Mouse (Mus musculus) naive thymus-derived CD4-positive, alpha-beta T cell, adult 2 months (primary cell): ENCODE measurements around the gene 9530077C05Rik.

Source experiments
- DNase-seq: peaks from one replicate; pipeline ENCODE4 v3.0.0-alpha.2; 2011; ENCODE audit warnings: low read depth

The 9530077C05Rik gene

DNA sequence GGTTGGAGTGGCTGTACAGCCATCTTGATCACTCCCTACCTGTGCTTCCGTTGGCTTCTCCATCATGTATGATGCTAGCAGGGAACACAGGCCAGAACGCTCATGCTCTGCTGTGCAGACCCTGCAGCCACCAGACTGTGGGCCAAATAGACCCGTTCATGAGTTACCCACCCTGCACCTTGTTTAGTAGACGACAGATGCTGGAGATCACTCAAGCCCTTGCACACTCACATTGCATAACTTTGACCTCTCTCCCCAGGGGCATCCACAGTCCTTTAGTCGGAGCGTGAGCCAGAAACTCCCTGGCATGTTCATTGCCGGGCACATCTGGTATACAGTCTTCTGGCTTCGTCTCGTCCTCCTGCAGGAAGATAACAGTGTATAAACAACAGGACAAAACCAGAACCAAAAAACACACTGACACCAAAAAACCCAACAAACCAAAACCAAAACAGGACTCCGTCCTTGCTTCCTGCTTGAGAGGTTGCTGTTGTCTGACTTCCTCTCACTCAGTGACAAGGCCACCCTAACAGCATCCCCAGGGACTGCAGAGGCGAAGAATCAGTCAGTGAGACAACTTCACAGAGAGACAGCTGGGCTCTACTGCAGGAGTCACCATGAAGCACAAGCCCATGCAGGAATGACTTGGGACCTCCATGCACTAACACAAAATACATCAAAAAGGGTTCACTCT, 46.0 kb downstream of the 9530077C05Rik start:
- DNase-seq, result no peak

DNA sequence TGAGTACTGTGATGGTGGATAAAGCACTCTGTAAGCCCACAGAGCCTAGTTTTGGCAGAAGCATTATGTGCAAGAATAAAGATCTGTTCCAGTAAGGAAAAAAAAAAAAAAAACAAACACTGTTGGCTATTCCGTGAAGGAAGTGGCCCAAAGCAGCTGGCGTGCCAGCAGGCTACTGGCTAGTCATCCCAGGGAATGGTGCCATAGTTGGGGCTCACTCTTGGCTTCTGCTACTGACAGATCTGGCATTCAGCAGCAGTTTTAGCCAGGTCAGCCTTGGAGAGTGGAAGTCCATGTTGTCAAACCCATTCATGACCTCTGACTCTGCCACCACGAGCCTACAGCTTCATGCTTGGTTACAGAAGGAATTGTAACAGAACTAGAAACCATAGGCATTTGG, 50.6 kb downstream of the 9530077C05Rik start:
- DNase-seq, result no peak

DNA sequence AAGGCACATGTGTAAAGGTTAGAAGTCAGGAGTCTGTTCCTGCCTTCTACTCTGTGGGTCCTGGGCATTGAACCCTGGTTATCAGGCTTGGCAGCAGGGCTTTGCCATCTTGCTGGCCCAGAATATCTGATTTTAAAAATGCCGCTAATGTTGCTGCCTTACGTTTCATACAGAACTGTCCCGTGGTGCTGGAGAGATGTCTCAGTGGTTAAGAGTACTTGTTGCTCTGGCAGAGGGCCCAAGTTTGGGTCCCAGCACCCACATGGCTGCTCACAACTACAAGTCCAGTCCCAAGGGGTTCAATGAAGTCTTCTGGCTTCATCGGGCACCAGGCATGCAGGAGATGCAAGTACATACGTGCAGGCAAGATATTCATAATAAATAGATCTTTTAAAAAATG, 54.9 kb downstream of the 9530077C05Rik start:
- no peak for DNase-seq

DNA sequence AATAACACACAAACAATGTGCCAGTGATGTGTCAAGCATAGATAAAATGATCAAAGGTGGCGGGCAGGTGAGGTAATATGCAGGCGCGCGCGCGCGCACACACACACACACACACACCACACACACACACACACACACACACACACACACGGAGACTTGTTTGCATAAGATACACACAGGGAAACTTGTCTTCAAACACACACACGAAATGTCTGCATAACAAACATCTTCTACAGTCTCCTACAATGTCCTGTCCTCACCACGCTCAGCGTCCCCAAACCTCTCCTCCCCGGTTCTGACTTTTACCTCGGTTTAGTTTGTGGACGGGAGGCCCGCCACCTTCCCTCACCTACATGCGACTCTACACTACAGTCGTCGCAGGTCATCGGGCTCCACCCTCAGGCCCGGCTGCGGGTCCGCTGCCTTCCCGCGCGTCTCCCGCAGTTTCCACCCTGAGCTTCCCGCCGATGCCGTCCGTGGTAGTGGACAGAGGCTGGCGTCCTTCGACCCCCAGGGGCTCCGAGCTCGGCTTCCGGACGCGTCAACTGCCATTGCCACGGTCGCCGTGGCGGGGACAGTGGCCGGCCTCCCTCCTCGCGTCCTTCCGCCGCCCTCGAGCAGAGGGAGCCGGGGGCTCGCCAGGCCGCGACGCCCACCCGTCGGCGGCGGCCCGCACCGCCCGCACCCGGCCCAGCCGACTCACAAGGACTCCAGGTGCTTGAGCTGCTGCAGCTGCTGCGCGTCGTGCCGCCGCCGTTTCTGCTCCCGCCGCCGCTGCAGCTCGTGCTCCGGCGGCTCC, 56.3 kb downstream of the 9530077C05Rik start:
- DNase-seq, result peak; percentile 87

DNA sequence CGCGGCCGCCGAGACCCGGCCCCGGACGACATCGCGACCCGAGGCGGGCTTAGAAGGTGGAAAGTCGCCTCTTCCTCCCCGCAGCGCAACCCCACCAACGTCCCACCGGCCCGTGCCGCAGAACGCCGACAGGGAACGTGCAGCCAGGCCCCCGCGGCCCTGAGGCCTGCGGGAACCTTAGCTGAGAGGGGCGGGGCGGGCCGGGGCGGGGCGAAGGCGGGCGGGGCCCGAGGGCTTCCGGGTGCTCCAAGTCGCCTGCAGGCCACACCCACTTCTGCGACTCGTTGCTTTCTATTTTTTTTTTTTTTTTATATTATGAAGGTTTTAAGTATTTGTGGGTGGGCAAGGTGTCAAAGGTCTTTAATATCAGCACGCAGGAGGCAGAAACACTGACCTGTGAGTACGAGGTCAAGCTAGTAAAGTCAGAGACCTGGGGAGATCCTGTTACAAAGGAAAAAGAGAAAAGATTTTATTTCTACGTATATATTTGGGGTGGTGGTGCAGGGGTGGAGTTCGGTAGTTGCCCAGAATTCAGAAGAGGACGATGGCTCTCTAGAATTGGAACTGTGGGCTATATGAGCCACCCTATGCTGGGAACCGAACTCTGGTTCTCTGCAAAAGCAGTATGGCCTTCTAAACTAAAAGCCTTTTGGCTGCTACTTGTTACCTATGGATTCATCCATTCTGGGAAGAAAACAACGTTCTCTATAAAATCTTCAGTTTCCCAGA, 57.0 kb downstream of the 9530077C05Rik start:
- DNase-seq, result peak; percentile 90

DNA sequence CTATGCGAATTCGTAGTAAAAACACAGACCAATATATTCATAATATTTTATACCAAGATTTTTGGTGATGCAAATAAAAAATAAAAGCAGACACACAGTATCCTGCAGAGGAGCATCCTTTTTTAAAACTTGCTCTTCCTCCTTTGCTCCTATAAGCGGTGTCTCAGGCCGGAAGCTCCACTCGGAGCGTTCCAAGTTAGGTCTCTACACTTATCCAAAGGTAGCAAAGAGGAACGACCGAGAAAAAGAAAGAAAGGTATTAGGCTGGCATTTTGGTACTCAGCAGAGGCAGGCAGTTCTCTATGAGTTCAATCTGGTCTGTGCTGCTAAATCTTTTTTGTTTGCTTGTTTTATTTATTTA, 57.6 kb downstream of the 9530077C05Rik start:
- DNase-seq, result no peak

DNA sequence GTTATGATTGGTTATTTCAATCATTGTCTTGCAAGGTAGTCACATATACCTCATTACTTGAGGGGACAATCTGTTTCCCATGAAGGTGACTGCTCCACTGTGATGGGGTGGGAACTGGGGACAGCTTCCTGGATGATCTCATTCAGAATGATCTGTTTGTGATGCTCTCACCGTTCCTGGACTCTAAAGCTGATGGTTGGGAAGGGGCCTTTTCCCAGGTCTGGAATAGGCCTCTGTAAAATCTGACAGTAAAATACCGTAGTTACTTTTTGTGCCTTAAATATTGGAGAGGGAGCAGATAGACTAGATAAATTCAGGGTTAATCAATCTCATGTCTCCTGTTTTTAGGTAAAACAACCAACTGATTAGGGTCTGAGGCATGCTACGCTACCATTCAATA, 58.3 kb downstream of the 9530077C05Rik start, which contains the start of gene Rp9:
Rp9 (minus strand) TSS at position 101 of the 400 bp plus-strand sequence.
- no peak for DNase-seq

DNA sequence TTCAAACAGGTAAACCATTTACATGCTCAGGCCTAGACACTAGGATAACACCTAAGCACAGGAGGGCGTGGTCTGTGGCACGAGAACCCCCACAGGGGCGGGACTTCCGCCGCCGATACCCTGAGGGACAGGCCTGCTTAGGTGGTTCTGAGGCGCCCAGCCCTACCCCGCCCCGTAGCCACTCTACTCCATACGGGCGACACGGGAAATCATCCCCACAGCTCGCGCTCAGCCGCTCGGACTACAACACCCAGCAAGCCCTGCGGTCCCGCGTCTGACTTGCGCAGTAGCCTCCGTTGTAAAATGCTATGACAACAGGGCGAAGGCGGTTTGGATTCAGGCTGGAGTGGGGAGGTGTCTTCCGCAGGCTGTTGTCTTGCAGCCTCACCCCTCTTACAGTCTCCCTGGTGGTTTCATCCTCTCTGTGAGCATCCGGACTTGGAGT, 64.1 kb downstream of the 9530077C05Rik start, which contains the start of gene Bbs9:
Bbs9 (plus strand) TSS at position 292 of the 445 bp plus-strand sequence.
- peak; percentile 97 for DNase-seq

DNA sequence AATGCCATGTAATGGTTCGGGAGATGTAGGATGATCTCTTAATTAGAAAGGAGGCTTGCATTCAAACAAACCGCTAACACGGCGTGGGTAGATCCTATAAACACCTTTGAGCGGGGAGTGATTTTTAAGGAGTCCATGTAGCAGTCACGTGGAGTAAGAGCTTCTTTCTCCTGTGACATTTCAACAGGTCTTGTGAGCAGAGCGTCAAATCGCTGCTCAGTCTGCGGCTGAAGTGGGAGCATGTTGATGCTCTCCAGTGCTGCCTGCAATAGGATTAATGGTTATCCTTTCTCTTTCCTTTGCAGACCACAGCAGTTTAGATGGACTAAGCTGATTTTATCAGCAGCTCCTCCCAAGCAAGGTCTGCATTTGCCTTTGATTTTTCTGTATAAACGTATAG, 65.0 kb downstream of the 9530077C05Rik start:
- peak; percentile 49 for DNase-seq

DNA sequence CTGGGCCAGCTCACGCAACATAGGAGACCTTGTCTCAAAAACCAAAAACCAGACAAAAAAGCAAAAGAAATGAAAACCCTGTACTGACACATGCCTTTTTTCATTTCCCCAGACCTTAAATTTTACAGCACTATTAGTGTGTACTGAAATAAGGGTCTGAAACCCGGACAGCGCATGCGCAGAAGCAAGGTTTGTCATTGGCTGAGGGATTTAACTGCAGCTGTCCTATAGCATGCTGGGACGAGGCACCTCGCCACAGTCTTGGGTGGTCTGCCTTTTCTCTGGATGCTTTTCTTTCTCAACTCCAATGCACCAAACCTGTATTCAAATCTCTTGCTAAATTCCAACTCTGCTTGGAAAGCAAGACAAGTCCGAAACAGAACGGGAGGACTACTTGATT, 67.6 kb downstream of the 9530077C05Rik start:
- no peak for DNase-seq

DNA sequence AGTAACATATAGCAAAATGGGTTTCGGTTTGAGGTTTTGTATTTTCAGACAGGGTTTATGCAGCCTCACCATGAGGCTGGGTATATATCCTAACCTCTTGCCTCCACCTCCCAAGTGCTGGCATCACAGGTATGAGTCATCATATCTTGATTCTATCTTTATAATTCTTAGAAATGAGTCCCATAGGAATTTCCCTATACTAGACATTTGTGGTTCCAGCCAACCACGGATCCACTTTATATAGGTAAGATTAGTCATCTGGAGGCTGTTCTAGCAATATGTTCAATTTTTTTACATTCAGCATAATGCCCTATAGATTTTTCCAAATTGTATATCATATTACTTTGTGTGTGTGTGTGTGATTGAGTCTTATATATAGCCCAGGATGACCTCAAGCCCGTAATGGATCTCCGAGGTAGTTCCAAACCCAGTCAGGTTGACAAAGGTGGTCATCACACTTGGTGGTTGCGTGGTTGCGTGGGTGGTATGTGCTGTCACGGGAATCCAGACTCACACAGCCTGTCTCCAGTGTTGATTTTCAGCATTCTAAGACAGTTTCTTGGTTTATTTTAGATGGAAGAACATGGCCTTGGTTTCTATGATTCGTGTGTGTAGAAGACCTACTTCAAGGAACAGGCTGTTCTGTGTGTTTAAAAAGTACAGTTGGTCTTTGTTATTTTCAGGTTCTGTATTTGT, 72.7 kb downstream of the 9530077C05Rik start:
- no peak for DNase-seq

DNA sequence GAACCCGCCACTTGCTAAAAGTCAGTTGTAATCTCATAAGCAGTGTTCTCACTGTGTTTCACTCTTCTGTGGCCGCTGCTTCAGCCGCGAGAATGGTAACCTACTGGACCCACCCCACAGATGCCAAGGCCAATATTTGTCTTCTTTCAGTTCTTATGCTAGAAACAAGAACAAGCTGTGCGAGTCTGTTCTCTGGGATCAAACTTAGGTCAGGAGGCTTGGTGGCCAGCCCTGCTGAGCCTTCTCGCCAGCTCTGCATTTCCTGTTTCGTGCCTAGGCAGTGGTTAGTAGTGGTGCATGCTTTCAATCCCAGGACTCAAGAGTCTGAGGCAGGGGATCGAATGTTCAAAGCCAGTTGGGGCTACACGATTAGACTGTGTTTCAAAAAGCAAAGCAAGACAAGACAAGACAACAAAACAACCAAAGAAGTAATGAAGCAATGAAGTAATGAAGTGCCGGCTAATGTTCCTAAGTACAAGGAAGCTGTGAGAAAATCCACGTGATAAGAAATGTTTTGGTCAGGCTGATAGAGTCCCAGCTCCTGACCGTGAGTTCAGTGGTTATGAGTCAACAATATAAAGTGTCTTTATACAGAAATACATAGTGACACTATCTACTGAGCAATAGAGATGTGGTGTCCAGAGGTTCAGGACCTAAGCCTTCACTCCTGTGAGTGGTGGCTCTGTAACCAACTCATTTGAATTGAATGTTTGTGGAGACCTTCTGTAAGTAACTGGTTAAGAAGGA, 73.4 kb downstream of the 9530077C05Rik start:
- no peak for DNase-seq

DNA sequence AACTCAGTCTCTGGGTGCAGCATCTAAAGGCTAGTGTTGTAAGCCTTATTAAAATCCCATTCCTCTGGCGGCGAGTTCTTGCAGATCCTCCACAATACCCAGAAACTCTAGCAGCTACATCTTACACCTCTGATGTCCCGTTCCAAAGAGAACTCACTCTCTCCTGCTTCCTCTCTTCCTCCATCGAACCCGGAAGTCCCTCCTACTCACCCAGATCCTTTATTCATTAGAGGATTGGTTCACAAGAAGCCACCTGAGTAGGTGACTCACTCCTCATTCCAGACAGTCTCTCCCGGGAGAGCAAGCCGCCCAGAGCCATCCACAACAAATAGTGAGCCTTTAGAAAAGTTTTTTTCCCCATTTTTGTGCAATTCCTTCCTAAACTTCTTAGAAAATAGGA, 74.9 kb downstream of the 9530077C05Rik start:
- no peak for DNase-seq

DNA sequence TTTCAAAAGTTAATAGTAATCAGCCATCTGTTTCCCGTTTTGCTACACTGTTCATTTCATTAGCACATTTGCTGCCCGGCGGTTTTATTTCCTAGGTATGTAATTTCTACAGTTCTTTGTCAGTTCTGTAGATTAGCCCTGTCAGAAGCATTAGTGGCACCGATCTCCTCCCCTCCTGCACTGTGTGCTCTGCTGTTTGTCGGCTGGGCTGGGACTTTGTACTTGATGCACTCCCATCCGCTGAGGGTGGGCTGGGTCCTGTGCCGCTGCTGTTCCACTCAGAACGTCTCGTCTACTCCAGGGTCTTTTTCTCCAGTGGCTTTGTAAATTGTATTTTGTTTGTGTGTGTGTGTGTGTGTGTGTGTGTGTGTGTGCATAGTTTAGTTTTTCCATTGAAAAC, 77.7 kb downstream of the 9530077C05Rik start:
- no peak for DNase-seq
